Mouse (Mus musculus) intestine, embryonic 16.5 days (tissue): Measurements from ENCODE around the gene Entpd7. TPM values are rescaled to one million over a fixed set of nuclear protein-coding genes. Genes with fewer than 3 reads are reported as not detected.

Experiments used
- ATAC-seq: fragments of 200-750 bp; cut with Nextera tagmentation; 2 replicates; pipeline ENCODE4 v1.8.0; 2017; ENCODE audit warnings: moderate TSS enrichment, moderate library complexity
- H3K27ac ChIP-seq: fragments of 300-500 bp; sonication (generic); 2 replicates; pipeline ENCODE4 v1.5.1; 2014; ENCODE audit warnings: mild to moderate bottlenecking, low read length
- H3K27me3 ChIP-seq: fragments of 300-500 bp; sonication (generic); replicated peaks from 2 replicates; pipeline ENCODE4 v1.6.1; 2014; ENCODE audit warnings: low read length, control low read depth, mixed read lengths; ENCODE audit not compliant: control insufficient read depth, insufficient read depth
- H3K36me3 ChIP-seq: fragments of 300-500 bp; sonication (generic); 2 replicates; pipeline ENCODE4 v1.6.1; 2014; ENCODE audit warnings: low read length, control low read depth; ENCODE audit not compliant: control insufficient read depth, insufficient read depth
- H3K4me1 ChIP-seq: fragments of 300-500 bp; sonication (generic); 2 replicates; pipeline ENCODE4 v1.6.1; 2014; ENCODE audit warnings: low read length, control low read depth, mixed read lengths; ENCODE audit not compliant: control insufficient read depth, insufficient read depth
- H3K4me2 ChIP-seq: fragments of 300-500 bp; sonication (generic); 2 replicates; pipeline ENCODE4 v1.6.1; 2014; ENCODE audit warnings: low read depth, low read length, control low read depth
- H3K4me3 ChIP-seq: fragments of 300-500 bp; sonication (generic); 2 replicates; pipeline ENCODE4 v1.5.1; 2014; ENCODE audit warnings: mild to moderate bottlenecking, low read length
- H3K9ac ChIP-seq: fragments of 300-500 bp; sonication (generic); 2 replicates; pipeline ENCODE4 v1.6.1; 2014; ENCODE audit warnings: low read depth, low read length
- H3K9me3 ChIP-seq: fragments of 300-500 bp; sonication (generic); 2 replicates; pipeline ENCODE4 v1.6.1; 2016; ENCODE audit warnings: low read length, control low read depth; ENCODE audit not compliant: control insufficient read depth
- WGBS: fragments of 180-500 bp; shearing (Covaris S2); extraction: QIAGEN DNeasy Blood & Tissue Kit; methylation state at CpG from one replicate; pipeline ENCODE4 v1.1.7; 2014; 5-methylcytosine and 5-hydroxymethylcytosine counted together
- polyA plus RNA-seq: library from polyadenylated mRNA; unstranded; fragments of >200 nt; fragmentation: Nextera tagmentation; extraction: Ambion mirVana; gene quantifications from 2 replicates; pipeline ENCODE4 v1.2.1, GENCODE M21; 2015

Gene Entpd7
- polyA plus RNA-seq, 1 experiment from 2014 or later, result 27.6 TPM

DNA sequence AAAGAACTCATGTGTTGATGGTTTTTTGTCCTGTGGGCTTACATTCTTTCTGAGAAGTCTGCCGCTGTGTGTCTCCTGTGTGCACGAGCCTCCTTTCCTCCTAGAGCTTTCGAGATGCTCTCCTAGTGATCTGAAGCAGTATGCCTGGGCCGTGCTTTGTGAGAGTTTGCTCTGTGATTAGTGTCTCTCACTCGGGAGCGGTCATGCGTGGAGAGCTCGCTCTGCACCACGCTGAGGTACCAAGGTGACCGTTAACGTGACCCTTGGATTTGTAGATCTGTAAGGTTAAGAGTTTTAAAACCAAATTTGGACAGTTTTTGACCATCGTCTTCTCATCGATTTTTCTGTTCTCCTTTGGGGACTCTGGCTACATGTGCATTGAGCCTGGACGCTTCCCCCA, 3.3 kb downstream of the Entpd7 start:
- 90% methylated on average over 14 of the region's 14 CpGs for WGBS
- Histone ChIP-seq H3K27ac (no peak overlapping the region), H3K9me3 (no peaks in the 10 kb centered on the region), H3K4me3 (no peak overlapping the region), H3K4me1 (peaks cover 16% of the 10 kb centered on the region), H3K36me3 (0 out of 2 replicates have a peak, but pooled peaks cover 3% of the 10 kb centered on the region), H3K9ac (no peak overlapping the region; the same call in 1 of the 2 replicates), H3K4me2 (no peak overlapping the region), H3K27me3 (no peaks in the 10 kb centered on the region)
- no peak for ATAC-seq

- Histone ChIP-seq H3K27me3 (no peaks in the 10 kb centered on the region), H3K4me3 (no peak overlapping the region), H3K4me2 (peak overlapping the region; percentile 16; the same call in 1 of the 2 replicates), H3K36me3 (0 out of 2 replicates have a peak, but pooled peaks cover 6% of the 10 kb centered on the region), H3K27ac (peak overlapping the region; percentile 92), H3K9ac (peak overlapping the region; percentile 44; the same call in 1 of the 2 replicates), H3K4me1 (peaks cover 21% of the 10 kb centered on the region), H3K9me3 (no peaks in the 10 kb centered on the region)
- WGBS, result 36% methylated on average over 10 of the region's 10 CpGs
- ATAC-seq, result peak; percentile 90
Observed at GRCm38 (mm10) chr19:43695514-43695964, 6.1 kb downstream of the Entpd7 start.

- Histone ChIP-seq H3K36me3 (0 out of 2 replicates have a peak, but pooled peaks cover 6% of the 10 kb centered on the region), H3K27ac (peak overlapping the region; percentile 79), H3K27me3 (no peaks in the 10 kb centered on the region), H3K4me1 (peaks cover 18% of the 10 kb centered on the region), H3K9ac (0 out of 2 replicates have a peak overlapping the region, but pooled peaks have one; percentile 14), H3K9me3 (no peaks in the 10 kb centered on the region), H3K4me2 (no peak overlapping the region), H3K4me3 (no peak overlapping the region)
- ATAC-seq, result no peak
- WGBS, result 89% methylated on average over 5 of the region's 5 CpGs
Observed at GRCm38 (mm10) chr19:43697666-43698370, 8.3 kb downstream of the Entpd7 start.

- 0 out of 2 replicates have a peak, but pooled peaks cover 6% of the 10 kb centered on the region for H3K36me3 ChIP-seq
- H3K27me3 ChIP-seq, result no peaks in the 10 kb centered on the region
- no peak overlapping the region for H3K4me3 ChIP-seq
- no peak overlapping the region for H3K4me2 ChIP-seq
- no peak overlapping the region for H3K9ac ChIP-seq
- no peak for ATAC-seq
- H3K4me1 ChIP-seq, result peaks cover 18% of the 10 kb centered on the region
- H3K27ac ChIP-seq, result peak overlapping the region; percentile 42; the same call in 1 of the 2 replicates
- H3K9me3 ChIP-seq, result no peaks in the 10 kb centered on the region
- 54% methylated on average over 11 of the region's 11 CpGs for WGBS
Observed at GRCm38 (mm10) chr19:43699021-43699762, 9.7 kb downstream of the Entpd7 start.

GRCm38 (mm10) chr19:43699763-43700155, 10.3 kb downstream of the Entpd7 start:
- no peaks in the 10 kb centered on the region for H3K9me3 ChIP-seq
- 85% methylated on average over 6 of the region's 6 CpGs for WGBS
- H3K4me2 ChIP-seq, result no peak overlapping the region
- no peak overlapping the region for H3K4me3 ChIP-seq
- H3K36me3 ChIP-seq, result 0 out of 2 replicates have a peak, but pooled peaks cover 6% of the 10 kb centered on the region
- H3K27ac ChIP-seq, result no peak overlapping the region
- H3K4me1 ChIP-seq, result peaks cover 18% of the 10 kb centered on the region
- no peak overlapping the region for H3K9ac ChIP-seq
- H3K27me3 ChIP-seq, result no peaks in the 10 kb centered on the region
- ATAC-seq, result no peak

GRCm38 (mm10) chr19:43704211-43704610, 14.7 kb downstream of the Entpd7 start:
- Histone ChIP-seq H3K4me1 (peaks cover 8% of the 10 kb centered on the region; the same call in 1 of the 2 replicates), H3K4me3 (no peak overlapping the region), H3K36me3 (peaks cover 14% of the 10 kb centered on the region; the same call in 1 of the 2 replicates), H3K27ac (no peak overlapping the region), H3K27me3 (no peaks in the 10 kb centered on the region), H3K4me2 (no peak overlapping the region), H3K9me3 (no peaks in the 10 kb centered on the region), H3K9ac (no peak overlapping the region)
- whole genome bisulfite sequencing, result 64% methylated on average over 11 of the region's 11 CpGs
- ATAC-seq, result no peak

DNA sequence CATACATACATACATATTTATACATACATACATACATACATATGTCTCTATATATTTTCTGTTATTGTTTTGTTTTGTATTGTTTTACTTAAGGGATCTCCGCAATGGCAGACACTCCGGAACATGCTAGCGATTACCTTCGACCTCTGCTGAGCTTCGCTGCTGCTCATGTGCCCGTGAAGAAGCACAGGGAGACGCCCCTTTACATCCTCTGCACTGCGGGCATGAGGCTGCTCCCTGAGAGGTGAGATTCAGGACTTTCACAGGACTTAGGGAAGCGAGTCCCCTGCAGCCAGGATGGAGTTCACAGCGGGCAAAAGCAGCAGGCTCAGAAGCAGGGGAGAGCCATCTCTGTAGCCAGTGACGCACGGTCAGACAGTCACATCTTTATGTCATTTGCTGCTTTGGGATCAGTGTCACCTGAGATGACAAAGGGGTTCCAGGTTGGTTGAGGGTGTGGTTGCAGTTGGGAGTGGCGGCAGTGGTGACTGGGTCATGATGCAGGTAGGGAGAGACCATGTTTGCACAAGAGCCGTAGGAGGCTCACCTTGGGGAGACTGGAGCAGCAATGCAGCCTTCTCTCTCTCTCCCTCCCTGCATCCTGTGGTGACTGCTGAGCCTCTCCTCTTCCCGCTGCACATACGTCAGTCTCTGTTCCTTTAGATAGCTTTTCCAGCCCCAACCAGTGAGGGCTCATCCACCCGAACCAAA, 15.5 kb downstream of the Entpd7 start:
- Histone ChIP-seq H3K27me3 (no peaks in the 10 kb centered on the region), H3K4me1 (peaks cover 7% of the 10 kb centered on the region; the same call in 1 of the 2 replicates), H3K36me3 (peaks cover 14% of the 10 kb centered on the region; the same call in 1 of the 2 replicates), H3K9ac (no peak overlapping the region), H3K9me3 (no peaks in the 10 kb centered on the region), H3K4me2 (no peak overlapping the region), H3K27ac (0 out of 2 replicates have a peak overlapping the region, but pooled peaks have one; percentile 12), H3K4me3 (no peak overlapping the region)
- ATAC-seq, result peak; percentile 69
- 75% methylated on average over 17 of the region's 17 CpGs for WGBS

GRCm38 (mm10) chr19:43708206-43708605, 18.7 kb downstream of the Entpd7 start:
- Histone ChIP-seq H3K4me3 (no peak overlapping the region), H3K36me3 (peaks cover 11% of the 10 kb centered on the region), H3K4me1 (peaks cover 18% of the 10 kb centered on the region), H3K27ac (no peak overlapping the region), H3K27me3 (no peaks in the 10 kb centered on the region), H3K4me2 (no peak overlapping the region), H3K9me3 (no peaks in the 10 kb centered on the region), H3K9ac (no peak overlapping the region)
- no peak for ATAC-seq
- 80% methylated on average over 7 of the region's 7 CpGs for WGBS

DNA sequence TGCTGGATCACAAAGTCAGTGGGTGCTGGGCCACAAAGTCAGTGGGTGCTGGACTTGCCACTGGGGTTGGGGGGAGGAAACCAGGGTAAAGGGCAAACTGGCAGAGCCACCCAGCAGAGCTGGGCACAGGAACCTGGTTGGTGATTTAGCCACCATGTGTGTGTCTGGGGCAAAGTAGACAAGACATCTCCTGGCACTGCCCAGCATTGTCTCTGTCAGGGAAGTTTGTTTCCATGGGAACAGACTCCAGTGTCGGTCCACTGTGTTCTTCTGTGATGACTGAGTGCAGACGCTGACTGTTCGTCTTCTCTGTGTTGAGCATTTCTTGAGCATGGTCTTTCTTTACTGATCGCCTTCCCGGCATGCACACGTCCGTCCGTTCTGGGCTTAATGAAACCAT, 19.8 kb downstream of the Entpd7 start:
- Histone ChIP-seq H3K9ac (no peak overlapping the region), H3K4me1 (peaks cover 18% of the 10 kb centered on the region), H3K27me3 (no peaks in the 10 kb centered on the region), H3K27ac (no peak overlapping the region), H3K9me3 (no peaks in the 10 kb centered on the region), H3K36me3 (peaks cover 14% of the 10 kb centered on the region), H3K4me3 (no peak overlapping the region), H3K4me2 (no peak overlapping the region)
- no peak for ATAC-seq
- 78% methylated on average over 8 of the region's 8 CpGs for WGBS
